Mouse (Mus musculus): ENCODE data around the gene Hinfp.
A peak's percentile ranks its signal among the peaks of the same experiment; 100 is the strongest.
"Not testable (repeated sequence)": the region's sequence is repeated elsewhere in the genome, so short reads cannot be mapped to it uniquely, and the experiment has no call there.

Gene Hinfp

DNA sequence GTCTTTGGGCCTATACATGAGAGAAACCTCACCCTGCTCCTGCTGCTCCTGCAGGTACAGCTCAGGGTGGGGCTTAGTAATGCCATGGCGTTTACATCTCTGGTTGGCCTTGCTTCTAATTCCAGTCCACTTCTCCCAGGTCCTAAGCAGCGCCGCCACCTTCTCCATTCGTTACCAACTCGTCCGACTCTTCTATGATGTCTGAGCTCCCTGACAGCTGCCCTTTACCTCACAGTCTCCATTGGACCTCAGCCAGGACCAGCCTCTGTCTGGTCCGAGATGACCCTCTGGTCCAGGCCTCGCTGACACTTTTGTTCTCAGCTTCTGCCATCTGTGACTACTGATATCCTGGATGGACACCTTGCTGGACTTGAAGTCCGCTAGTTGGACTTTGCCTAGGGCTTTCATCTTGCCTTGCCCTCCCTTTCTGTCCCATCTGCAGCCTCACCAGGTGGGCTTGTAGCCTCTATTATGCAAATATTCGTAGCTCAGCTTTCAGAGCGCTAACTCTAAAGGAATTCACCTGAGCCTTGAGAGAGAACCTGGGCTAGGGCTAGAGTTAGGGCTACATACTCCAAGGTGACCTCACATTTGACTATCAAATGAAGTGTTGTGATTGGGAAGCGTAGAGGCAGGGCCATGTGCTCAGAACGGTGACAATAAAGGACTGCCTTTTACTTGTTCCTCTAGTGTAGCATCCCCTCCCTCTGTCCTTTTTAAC, 27.6 kb upstream of the Hinfp start:
- no peak for DNase-seq

DNA sequence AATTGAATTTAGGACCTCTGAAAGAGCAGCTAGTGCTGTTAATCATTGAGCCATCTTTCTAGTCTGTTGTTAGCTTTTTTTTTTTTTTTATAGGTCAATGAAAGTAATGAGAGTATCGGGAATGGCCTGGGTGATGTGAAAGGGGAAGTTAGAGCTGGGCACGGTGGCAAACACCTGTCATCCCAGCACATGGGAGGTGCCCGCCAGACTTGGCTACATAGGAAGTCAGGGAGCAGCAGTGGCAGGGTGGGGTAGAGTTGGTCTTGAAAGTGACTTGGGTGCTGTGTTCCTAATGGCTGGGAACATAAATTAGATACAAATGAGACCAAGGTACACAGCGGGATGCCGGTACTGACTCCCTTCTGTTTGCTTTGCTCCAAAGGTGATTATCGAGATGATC, 25.3 kb upstream of the Hinfp start:
- no peak for DNase-seq

DNA sequence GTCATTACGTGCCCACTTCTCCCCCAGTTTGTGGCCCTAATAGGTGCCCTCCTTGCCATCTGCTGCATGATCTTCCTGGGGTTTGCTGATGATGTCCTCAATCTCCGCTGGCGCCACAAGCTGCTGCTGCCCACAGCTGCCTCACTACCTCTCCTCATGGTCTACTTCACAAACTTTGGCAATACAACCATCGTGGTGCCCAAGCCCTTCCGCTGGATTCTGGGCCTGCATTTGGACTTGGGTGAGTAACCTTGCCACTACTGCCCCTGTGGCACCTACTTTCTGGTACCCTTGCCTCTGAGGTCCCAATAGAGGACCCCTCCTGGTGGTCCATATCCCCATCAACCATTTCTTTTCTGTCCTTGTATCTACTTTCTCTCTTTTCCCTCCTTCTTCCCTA, 22.5 kb upstream of the Hinfp start:
- DNase-seq: no peak

DNA sequence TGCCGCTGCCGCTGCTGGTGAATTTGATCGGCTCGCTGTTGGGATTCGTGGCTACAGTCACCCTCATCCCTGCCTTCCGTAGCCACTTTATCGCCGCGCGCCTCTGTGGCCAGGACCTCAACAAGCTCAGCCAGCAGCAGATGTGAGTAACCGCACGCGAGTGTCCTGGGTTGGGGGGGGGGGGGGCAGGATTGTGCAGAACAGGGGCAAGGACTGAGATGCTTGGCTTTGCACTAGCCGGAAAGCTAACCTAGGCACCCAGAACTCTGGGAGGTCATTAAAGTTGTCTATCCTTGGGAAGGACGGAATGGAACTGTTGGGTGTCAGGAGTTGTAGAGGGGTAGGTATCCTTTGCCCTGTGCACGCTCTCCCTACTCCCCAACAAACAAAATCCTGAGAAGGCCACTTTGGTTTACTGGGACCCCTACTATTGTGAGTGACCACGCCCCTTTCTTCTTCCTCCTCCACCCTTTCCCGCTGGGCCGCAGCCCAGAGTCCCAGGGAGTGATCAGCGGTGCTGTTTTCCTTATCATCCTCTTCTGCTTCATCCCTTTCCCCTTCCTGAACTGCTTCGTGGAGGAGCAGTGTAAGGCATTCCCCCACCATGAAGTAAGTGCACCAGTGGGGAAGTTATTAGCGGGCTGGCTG, 21.7 kb upstream of the Hinfp start:
- peak; percentile 36 for DNase-seq

DNA sequence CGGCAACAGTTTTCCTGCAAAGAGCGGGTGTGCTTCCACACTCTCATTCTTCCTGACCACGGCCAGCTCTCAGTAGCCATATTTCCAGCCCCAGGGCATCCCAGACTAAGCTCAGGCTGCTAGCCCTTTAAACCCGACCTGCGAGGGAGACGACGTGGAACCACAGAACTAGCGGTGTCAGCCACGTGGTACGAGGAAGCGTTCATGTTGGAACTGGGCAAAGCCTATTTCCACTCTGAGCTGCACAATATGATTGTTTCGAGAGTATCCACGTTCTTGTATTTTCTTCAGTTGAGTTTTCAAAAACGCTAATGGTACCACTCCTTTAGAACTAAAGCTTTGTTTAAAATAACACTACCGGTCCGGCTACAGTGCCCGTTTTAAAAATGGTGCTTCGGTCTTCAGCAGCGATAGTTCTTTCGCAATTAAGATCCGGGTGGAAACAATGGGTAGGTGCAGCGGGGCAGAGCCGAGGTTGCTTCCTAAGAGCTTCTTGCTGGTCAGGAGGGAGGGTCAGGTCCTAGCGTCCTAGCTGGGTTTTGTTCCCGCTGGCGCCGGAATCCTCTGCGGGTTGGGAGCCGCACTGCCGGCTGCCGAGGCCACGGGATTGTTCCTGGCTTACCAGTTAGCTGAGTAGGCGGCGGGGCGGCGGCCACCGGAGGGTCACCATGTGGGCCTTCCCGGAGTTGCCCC, 21.0 kb upstream of the Hinfp start:
- DNase-seq: peak; percentile 94

DNA sequence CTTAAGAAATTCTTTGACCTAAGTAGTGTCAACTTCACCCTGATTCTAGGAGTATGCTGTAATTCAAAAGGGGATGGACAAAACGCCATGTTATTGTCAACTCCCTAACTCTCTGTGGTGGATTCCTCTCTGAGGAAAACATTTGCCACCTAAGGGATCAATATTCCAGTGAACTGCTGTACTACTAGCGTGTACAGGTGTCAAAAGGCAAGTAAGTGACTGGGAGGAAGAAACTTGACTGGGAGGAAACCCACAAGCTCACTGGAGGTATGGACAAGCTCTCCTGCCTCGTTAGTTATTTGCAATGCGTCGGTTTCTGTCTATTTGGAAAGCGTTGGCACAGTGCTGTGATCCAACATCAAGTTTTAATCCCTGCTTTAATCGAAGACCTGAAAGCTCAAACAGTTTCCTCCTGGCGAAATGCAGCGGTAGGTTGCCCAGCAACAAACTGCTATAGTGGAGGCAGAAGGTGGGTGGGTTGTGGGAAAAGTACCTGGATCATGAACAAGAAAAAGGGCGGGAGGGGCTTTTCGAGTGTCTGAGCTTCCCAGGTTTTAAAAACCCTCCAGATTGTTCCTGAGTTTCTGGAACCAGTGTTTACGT, 20.4 kb upstream of the Hinfp start, which contains the start of gene Dpagt1:
TSS of gene Dpagt1 (plus strand) at position 252 of the 603 bp plus-strand sequence.
- no peak for DNase-seq

DNA sequence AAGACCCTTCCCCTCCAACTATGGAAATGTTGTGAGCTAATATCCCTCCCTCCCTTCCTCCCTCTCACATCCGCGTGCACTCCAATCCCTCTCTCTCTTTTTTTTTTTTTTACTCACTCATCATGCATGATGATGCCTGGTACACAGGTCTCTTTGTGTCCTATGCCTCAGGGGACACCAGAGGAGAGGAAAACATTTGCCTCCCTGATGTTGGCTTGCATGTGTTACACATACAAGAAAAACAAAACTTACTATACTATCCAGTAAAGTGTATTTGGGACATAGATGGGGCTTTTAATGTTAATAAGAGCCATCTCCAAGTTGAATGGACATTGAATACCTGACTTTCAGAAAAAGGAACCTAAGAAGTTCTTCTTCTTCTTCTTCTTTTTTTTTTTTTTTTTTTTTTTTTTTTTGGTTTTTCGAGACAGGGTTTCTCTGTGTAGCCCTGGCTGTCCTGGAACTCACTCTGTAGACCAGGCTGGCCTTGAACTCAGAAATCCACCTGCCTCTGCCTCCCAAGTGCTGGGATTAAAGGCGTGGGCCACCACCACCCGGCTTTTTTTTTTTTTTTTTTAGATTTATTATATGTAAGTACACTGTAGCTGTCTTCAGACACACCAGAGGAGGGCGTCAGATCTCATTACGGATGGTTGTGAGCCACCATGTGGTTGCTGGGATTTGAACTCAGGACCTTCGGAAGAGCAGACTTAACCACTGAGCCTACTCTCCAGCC, 19.7 kb upstream of the Hinfp start:
- not testable (repeated sequence) for DNase-seq

DNA sequence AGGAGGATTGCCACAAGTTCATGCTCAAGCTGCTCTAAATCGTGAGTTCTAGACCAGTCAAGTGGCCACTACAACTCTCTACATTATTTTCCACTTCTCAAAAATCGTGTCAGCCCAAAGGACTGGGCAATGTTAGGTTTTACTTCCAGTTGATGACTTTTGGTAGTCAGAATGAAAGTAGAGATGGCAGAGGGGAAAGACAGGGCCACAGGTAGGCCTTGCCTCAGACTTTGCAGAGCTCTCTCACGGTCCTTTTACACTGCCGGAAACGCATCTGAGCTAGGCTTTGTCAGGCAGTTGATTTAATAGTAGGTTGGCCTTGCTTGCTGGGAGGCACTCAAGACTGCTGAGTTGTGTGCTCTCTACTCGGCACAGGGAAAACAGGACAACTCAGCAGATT, 18.7 kb upstream of the Hinfp start:
- no peak for DNase-seq

DNA sequence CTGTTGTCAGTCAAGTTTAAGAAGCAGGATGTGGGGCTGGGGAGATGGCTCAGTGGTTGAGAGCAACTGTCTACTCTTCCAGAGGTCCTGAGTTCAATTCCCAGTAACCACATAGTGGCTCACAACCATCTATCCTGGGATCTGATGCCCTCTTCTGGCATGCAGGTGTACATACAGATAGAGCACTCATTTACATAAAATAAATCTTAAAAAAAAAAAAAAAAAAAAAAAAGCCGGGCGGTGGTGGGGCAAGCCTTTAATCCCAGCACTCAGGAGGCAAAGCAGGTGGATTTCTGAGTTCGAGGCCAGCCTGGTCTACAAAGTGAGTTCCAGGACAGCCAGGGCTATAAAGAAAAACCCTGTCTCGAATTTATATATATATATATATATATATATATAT, 18.2 kb upstream of the Hinfp start:
- DNase-seq: not testable (repeated sequence)

DNA sequence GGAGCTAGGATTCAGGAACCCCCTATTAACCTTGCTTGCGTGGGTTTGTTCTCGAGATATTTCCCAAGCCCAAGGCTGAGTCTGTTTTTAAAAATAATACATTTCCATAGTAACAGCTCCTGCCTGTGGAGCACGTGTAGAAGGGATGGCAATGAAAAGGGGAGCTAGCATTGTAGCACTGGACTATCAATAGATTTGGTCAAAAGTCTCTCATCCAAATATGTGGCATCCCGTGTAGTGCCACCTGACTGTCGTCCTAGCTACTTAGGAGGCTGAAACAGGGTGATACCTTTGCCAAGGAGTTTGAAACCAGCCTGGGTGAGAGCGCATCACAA, 15.3 kb upstream of the Hinfp start:
- DNase-seq: no peak

DNA sequence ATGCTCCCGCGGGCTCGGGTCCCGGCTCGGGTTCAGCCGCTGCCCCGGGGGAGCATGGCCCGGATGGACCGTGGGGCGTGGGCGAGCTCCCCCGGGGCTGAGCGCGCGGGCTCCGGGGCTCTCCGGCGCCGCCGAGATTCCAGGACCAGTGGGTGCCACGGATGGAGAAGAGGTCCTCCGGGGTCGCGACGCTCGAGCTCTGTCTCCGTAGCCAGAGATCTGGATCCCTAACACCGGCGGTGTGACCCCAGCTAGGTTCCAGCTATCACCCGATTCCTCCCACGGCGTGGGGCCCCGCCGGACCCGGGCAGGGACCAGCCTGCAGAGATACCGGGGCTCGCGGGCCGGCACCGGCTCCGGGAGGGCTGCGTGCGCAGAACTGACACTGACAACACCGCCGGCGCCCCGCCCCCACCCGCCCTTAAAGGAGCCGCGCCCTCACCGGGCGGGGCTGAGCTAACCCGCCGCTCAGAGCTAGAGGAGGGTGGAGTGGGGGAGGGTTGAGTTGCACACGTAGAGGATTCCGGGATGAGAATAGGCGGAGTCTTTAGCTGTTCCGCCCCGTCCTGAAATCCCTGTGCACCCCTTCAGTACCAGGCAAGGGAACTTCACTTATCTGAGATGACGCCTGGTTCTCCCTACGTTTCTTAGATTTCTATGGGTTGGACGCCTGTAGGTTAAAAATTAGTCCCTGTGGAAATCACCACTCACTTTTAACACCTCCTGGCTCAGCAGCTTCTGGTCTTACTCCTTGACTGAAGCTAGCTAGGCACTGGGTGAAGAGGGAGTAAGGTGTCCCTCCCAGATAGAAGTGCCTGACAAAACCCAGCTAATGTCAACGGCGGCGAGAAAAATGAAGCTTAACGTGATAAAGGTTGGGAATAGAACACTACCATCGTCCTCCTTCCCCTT, 14.7 kb upstream of the Hinfp start, which contains the start of gene C2cd2l:
TSS of gene C2cd2l (minus strand) at position 399 of the 912 bp plus-strand sequence.
- peak; percentile 97 for DNase-seq

DNA sequence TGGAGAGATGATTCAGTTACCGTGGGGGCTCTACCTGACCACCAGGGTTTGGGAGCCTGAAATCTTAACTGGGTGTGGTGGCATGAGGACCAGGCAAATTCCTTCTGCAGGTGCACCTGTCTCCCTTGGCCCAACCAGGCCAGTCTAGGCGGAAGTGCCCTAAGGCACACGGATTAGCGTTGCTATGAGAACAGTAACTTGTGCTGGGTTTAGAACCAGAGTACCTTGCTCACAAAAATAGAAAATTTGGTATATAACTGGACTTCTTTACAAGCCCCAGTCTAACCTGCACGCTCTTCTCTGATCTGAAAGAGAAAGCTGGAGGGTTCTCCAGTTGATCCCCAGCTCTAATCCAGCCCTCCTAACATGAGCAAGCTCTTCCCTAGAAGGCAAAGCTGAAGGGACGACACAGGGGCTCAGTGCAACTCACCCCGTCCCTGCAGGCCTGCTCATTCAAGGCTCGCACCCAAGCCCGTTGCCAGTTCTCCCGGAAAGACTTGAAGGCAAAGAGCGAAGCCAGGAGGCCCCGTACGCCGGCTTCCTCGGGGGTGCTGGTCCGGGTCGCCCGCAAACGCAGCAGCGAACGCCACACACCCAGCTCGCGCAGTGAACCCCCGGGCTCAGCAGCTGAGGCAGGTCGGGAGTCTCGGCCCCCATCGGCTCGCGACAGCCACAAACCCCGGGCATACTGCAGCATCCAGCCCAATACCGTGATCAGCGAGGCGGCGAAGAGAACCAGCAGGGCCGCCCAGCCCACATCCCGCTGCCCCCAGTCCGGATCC, 13.8 kb upstream of the Hinfp start:
- DNase-seq: peak; percentile 37

DNA sequence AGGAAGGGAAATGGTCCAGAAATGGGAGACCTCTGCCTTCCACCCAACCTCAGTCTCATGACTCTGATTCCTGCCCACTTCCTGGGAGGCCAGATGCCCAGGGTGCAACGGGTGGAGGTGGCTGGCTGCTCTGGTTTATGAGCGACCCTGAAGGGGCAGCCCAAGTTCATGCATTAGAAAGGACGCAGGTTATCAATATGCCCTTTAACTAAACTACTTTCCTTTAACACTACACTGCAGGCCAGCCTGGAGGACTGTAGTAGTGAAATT, 13.3 kb upstream of the Hinfp start:
- DNase-seq: no peak

DNA sequence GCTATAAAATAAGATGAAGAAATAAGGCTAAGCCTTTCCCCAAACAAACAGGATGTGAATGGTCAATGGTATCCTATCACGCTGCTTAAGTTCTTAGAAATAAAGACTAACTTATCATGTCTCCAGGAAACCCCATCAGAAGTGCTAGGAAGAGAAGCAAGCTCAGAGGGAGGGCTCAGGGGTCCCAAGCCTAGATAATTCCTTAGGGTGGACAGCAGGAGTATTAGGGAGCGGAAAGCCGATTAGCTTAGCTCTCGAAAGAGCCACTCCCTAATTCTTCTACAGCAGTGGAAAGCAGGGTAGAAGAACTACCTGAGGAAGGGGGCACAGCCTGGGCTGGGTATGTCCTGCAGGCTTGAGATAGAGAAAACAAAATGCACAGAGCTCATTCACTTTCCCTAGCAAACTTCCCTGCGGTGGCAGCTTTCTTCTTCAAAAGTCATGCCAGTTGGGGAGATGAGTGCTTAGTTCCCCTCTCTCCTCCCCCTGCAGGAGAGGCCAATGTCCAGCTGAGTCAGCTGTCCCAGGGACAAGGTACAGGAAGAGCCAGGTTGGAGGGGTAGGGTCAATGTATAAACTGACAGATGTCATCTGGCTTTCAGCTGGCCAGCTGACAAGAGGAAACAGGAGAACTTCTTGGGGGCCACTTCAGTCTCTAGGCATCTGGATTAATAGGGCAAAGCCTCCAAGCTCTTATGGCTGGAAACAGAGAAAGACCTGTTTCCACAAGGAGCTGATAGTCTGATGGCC, 12.8 kb upstream of the Hinfp start:
- DNase-seq: peak; percentile 69

DNA sequence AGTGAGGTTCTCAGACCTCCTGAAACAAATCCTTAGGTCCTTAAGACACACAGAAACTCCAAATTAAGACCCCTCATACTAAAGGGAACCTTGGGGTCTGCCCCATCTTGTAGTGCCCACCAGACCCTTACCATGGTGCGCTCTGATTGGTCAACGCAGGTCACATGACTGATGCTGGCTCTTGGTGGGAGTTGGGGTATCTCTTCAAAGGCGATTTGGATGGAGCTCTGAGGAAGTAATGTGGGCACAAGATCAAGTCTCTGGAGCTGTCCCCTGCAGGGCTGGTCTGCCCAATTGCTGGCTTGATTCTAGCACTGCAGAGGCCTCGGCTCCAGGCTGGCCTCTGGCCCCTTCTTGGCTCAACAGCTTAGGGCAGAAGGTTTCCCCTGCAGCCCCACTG, 12.0 kb upstream of the Hinfp start:
- DNase-seq: no peak

DNA sequence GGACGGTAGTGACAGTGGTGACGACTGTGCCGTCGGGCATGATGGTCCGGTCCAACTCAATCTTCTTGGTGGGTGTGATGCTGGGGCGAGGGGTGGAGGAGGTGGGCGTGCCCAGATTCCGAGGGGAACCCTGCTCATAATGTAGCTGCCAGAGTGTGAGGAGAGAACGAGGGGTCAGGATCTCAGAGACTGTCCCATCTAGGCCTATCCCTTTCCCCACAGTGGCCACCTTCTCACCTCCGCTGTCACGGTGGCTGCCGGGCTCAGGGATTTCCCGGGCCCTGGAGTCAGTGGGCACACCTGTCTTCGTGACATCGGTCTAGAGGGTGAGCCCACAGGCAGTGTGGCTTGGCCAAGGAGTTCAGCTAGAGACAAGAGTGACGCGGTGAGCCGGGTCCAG, 9.4 kb upstream of the Hinfp start:
- DNase-seq: no peak

DNA sequence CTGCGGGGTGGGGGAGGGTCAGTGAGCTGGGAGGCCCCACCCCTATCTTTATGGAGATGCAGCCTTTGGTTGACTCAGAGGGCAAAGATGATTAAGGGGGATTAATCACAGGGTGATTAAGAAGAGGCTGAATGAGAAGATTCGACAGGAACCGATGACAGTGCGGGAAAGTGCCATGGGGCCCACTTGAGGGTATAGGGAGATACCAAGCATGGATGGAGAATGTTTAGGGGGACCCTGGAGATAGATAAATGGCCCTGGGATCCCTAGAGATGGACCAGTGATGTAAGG, 8.7 kb upstream of the Hinfp start:
- peak; percentile 74 for DNase-seq

DNA sequence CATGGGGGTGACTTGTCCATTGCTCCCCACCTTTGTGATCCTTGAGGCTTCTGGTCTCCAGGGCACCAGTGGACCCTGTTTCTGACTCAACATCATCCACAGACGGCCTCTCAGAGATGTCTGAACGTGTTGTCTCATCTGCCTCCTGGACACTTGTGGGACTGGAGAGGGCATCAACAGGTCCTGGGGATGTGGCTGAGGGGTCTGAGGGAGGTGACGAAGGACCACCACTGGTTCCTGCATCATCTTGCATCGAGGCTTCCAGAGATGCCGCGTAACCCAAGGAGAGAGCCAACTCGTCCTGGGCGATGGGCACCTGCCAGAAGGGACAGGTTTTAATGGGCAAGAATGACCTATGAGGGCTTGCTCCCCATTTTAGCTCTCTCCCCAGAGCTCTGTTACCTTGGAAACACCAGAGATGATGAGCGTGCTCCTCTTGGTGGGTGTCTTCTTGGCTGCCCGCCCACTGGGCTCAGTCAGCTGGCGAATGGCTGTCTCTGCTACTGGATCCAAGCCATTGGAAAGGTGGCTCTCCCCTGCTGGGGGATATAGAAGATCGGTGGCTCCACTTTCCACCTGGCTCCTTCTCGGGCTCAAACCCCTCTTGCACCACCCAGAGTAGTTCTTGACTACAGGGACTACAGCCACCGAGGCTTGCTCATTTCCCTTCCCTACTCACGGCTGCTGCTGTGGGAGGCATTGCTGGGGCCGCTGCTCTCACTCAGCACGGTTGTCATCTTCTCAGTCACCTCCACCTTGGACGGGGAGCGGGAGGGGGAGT, 8.2 kb upstream of the Hinfp start:
- DNase-seq: no peak

DNA sequence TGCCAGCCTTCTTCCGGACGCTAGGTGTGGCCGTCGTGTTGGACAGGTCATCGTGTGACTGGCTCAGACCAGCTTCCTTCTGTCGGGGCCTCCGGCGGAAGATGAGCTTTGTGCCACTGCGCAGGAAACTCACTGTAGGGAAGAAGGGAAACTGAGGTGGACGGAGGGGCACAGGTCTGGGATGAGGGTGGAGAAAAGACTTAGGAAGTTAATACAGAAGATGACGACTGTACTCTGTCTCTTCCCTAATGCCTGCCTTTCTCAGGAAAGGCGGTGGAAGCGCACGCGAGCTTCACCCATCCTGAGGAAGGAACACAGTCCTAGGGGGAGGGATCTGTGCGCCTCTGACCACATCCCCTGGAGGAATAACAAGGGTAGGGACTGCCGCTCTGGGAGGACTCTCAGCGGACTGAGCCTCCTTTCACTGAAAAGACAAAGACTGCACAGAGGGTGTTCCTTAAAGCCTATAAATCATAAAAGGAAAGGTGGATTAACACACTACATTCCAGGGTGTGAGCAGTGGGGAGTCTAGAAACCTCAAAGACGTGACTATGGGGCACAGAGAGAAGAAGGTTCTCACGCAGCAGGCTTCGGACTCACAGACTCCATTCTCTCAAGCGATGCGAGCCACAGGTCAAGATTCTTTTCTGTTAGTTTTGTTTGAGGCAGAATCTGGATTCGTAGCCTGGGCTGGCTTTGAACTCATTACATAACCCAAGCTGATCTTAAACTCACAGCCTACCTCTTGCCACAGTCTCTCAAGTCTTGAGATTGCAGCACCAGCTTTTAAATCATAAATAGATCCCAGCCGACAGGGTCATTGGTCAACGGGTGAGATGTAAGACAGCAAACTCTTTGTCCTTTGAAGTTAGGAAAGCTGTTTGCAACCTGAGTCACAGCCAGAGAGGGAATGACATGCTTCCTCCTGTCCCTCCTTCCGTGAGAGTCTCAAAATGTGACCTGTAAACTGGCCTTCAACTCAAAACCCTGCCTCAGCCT, 6.0 kb upstream of the Hinfp start:
- DNase-seq: no peak
